Mouse (Mus musculus): ENCODE data around the gene Slc28a3.

The Slc28a3 gene

DNA sequence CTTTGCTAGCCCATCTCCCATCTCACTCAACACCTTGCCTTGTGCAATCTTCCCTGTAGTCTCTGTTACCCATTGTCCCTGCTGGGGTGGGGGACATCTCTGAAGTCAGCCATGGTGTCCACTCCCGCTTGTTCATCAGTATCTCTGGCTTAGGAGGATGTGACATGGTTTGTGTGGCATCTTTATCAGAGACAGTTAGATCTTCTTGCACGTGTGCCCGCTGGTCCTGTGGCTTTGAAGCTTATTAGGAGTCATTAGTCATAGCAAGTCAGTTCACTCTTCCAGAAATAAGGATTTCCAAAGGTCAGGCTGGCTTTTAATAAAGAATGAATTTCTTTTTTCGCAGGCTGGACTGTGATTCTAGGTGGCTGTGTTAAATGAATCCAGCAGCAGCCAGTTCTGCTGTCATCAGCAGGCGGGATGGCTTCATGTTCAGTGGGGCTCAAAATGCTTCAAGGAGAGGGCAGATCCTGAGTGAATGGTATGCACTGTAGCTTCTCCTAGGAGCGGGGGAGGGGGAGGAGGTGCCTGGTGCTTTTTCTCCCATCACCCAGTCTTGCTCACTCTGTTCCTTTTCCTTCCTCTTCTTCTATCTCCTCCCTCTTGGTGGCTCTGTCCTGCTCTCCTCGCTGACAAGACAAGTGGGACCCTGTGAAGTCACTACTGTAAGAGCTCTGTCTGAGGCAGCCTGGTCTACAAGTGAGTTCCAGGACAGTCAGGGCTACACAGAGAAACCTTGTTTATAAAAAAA, 89.9 kb downstream of the Slc28a3 start:
- DNase-seq: no peak

DNA sequence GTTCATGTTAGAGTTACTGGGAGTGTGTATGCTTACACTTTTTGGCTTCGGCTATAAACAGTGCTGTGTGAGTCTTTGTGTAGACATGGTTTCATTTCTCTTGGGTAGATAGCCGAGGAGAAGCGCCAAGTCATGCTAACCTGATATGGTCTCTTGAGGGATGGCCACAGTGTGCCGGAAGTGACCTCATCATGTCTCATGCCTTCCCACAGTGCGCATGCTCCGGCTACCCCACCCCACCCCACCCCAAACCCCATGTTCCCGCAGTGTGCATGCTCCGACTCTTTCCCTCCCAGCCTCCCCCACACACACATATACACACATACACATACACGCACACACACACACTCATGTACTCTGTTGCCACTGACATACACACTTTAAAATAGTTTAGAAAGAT, 90.6 kb downstream of the Slc28a3 start:
- DNase-seq: no peak

DNA sequence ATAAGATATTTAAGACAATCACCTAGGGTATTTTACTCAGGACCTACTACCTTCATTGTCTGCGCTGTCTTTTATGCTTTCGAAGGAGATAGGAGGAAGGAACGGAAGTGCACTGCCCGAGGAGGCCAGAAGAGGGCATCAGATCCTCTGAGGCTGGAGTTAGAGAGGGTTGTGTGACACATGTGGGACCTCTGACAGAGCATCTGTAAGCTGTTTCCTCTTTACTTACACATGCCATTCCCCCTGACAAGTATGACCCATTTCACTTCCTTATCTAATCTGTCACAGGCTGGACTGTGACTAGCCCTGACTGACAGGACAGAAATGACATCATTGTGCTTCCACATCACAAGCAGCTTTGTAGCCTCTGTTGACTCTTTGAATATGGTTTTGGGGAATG, 94.4 kb downstream of the Slc28a3 start:
- DNase-seq: no peak

DNA sequence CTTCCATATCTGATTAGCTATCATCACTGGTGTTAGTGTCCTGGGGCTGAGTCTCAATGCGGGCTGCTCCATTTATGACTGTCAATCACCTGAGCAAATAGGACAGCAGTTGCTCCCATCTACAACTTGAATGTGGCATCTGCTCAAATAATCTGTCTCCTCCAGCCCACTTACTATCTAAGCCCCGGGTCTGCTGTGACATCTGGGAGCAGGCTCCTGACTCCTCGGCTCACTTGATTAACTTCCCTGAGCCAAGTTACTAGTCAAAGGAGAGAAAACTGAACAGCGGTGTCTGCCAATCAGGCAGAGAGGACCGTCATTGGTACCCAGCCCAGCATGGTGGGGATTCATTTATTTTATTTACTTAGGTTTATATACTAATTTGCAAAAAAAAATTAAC, 95.0 kb downstream of the Slc28a3 start:
- no peak for DNase-seq

DNA sequence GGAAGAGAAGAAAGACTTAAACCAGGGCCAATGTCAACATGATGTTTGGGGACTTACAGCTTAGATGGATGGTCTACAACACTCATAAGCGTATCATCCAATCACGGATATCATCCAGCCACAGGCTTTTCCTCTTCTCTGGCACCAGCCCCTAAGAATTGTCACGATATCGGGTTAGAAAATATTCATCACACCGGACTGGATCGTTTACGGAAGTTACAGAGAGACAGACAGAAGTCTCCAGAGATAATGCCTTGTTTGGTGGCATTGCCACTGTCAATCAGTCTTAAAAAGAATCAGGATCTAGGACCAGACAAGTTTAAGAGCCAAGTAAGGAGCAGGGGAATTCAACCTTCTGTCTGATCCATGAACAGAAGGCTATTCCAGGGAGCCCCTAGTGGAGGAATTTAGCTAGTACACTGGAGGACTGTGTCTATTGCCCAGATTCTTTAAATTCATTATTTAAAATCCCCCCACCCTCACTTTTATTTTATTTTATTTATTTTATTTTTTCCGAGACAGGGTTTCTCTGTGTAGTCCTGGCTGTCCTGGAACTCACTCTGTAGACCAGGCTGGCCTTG, 96.4 kb downstream of the Slc28a3 start:
- DNase-seq: no peak

DNA sequence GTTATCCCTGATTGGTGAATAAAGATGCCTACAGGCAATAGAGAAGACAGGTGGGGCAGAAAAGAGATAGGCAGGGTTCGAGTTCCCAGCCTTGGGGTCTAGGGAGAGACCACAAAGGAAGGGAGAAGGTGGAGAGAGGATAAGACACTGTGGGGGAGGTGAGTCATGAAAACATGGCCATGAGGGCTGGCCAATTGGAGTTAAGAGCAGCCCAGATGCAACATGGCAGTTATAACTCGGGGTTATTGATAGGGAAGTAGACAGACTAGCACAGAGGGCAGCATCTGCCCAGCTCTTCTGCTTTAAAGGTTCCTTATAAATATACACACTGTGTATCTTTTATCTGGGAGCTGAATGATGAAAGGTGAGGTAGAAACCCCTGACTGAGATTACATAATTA, 98.8 kb downstream of the Slc28a3 start:
- DNase-seq: no peak

DNA sequence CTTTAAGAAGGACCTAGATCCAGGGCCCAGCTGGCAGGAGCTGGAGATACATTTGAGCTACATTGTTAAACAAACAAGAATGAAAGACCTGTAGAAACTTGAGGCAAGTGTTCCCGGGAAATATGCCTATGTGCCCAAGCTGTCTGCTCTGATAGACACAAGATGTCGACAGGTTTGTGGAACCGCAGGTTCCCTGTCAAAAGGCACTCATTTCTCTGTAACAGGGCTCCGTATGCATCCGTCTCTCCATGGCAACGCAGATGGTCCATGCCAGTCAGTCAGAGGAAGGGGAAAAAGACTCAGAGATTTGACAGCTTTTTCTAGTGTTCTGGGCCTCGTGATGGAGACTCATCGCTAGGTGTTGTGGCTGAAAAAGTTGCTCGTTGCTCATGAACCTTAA, 99.4 kb downstream of the Slc28a3 start:
- no peak for DNase-seq

DNA sequence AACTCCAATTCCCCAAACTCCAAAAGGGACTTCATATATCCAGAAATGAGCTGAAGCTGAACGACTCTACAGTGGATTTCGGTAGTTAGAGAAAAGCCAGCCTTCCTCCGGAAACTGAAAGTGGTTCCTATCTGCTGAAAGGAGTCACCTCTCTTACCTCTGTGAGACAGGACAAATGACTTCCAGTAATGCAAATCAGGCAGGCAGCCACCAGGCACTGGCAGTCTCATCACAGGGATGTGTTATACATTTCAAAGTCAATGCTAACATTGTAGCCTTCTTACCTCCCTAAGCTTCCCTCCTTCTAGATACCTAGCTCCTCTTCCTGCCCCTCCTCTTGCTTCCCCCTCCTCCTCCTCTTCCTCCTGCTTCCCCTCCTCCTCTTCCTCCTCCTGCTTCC, 101.4 kb downstream of the Slc28a3 start:
- DNase-seq: no peak

DNA sequence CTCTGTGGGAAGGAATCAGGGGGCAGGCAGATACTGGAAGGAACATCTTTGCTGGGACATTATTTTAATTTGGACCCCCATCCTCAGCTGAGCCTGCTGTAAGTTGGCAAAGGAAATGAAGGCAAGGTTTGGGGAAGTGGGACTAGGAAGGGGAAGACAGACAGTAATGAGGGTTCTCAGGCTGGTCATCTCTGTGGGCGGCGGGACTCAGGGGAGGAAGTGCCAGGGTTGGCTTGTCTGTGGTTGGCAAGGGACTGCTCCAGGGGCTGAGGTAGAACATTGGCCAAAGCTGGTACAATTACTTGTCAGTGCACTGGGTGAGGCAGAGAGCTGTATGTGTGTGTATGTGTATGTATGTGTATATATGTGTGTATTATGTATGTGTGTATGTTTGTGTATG, 107.1 kb downstream of the Slc28a3 start:
- no peak for DNase-seq

DNA sequence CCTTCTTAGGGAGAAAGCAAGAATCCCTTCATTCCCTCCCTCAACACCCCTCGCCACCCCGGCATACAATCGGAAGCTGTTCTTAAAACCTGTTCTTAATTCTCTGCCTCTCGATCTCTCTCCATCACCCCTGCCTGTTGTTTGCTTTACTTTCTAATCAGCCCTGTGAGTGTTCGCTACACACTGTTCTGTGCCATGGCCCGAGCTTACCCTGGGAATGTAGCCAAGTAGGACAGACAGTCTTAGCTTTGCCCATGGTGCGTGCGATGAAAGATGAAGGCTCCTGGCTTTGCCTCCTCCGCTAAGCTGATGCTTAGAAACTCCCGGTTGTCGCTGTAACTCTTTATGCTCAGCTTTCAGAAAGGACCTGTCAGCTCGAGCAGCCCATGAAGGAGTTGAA, 112.9 kb downstream of the Slc28a3 start:
- peak in 1 of 2 experiments; percentile 12 for DNase-seq

All from cerebellum, postnatal 25 days (tissue).